Mouse (Mus musculus): ENCODE results near the gene Btn2a2. TPM values are rescaled to one million over a fixed set of nuclear protein-coding genes. Genes with fewer than 3 reads are reported as not detected.
A peak's percentile ranks its signal among the peaks of the same experiment; 100 is the strongest.

Gene Btn2a2
- 1 to 10 TPM in 2 of 4 experiments, under 1 TPM in 2; 0.80 to 1.9 (median 1.1) TPM for total RNA-seq (2022)

DNA sequence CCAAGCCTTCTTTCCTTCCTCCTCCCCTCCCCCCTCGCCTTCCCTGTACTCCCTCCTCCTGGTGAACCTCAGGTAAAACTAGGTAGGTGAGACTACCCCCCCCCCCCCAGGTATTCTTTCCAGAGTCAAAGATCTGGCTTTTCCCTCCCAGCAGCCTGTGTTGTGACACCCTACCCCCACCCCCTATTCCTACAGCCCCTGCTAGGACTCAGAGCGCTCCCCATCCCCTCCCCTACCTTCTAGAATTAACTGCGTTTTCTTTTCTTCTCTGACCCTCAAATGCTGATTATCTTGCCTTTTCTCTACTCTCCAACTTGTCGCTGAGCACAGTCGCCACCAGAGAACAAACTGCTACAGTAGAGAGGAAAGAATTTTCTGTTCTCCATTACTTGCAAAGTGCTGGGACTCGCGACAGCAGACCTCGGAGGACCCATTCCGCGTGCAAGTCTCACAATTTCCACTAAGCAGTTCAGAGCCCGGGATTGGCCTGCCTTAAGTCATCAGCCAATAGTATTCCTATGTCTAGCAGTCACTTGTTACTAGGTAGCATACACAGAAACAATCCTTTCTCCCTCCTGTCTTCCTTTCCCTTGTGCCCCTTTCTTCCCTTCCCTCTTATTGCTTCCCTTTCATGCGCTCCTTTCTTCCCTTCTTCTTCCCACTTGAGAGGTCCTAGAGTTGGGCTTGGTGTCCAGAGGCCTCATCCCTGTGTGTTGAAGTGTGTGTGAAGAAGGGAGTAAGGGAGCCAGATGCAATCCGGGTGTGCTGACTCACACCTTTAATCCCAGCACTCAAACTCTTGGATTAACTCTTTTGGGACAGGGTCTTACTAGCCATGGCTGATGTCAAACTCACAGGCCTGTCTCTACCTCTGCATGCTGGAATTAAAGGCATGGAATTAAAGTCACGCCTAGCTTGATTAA is at the start of gene Btn2a2:
Gene Btn2a2, minus strand, starts transcription at position 458 of the 923 bp plus-strand sequence.
- DNase-seq (ENCODE audit: low spot score in 2 of 2): peak; percentile 69 to 75

DNA sequence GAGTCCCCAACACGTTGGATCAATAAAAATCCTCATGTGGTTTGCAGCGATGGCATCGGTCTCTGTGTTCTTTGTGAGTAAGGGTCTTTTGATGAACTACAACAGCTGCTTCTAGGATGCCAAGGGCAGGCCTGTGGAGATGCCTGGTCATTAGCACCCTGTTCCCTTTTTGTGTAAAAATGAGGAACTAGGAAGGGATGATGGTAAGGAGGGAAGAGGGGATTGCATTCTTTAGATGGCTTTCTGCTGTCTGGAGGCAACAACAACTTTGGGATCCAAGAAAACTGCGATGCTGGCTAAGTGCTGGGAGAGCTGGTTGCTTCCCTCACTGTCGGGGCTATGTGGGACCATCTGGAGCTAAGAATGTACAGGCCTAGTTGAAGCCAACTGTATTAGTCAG is 49.6 kb upstream of the Btn2a2 start:
- no peak for DNase-seq (ENCODE audit: low spot score in 2 of 2)

DNA sequence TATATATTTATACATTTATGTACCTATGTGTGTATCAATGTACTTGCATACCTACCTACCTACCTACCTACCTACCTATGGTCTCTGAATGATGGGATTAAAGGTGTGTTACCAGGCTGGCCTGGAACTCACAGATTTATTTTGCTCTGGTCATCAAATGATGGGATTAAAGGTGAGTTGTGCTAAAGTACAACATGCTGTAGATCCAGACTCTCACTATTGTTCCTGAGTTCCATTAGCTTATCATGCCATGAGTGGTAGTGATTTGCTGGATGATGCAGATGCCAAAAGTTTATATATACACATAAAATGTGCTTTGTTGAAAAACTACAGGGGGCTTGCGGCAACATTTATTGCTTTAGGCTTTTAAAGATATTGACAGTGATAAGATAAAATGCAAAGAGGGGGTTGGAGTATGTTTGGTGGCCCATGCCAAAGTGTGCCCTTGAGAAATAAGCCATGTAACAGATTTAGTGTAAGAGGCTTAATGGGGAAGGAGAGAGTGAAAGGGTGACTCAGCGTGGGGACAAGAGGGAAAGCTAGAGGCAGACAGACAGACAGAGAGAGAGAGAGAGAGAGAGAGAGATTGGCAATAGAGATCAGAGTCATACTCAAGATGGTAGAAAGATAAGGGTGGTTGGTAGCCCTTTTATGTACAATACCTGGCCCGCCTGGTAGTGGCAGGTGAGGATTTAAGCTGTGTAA is 48.5 kb upstream of the Btn2a2 start:
- no peak for DNase-seq (ENCODE audit: low spot score in 2 of 2)

DNA sequence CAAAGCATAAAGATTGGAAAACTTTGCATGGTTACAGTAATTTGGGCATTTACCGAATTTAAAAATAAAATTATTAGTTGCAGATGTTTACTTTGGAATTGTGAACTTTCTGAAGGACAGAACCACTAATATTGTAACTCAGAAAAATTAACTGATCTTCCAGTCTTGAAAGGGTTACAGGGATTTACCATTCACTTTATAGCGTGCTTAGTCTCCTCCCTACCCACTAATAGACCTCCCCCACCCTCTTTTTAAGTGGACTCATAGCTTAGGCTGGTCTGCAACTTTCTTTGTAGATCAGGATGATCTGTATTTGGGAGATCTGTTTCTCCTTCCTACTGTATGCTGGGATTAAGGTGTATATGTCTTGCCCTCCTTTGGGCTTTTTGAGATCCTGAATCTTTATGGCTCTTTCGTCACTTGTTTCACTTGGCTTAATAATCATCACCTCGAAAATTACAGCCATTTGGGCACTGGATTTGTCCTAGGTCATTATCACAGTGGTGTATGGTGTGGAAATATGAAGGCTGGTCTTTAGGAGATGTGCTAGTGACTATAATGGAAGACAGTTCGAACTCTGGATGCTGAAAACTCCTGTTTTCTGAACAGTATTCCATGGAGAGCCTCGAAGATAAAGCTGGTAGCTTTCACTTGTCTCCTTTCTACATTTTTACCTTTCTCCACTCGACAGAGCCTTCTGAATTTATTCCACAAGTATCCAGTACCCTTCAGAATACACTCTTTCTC is 47.6 kb upstream of the Btn2a2 start:
- no peak for DNase-seq (ENCODE audit: low spot score in 2 of 2)

DNA sequence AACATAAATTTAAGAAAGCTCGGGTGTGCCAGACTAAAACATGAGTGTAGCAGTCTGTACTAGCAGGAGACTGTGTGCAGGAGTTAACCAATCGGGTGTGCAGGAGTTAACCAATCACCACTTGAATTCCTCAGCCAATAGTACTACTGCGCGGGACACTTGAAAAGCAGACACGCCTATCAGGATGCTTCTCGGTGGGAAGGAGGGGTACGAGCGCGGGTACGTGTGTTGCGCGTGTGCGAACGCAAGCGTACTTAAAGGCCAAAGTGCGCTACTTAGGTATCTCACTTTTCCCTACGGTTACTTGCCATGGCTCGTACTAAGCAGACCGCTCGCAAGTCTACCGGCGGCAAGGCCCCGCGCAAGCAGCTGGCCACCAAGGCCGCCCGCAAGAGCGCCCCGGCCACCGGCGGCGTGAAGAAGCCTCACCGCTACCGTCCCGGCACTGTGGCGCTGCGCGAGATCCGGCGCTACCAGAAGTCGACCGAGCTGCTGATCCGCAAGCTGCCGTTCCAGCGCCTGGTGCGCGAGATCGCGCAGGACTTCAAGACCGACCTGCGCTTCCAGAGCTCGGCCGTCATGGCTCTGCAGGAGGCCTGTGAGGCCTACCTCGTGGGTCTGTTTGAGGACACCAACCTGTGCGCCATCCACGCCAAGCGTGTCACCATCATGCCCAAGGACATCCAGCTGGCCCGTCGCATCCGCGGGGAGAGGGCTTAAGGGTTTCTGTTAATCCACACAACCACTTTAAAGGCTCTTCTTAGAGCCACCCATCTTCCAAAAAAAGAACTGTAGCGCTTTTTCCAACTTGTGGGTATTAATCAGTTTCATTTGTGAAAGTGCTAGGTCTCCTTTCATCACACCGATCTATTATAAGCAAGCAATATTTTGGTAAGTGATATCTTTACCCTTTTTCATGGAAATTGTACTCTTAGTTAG is 46.7 kb upstream of the Btn2a2 start, which contains the start of gene Hist1h3g:
Gene Hist1h3g, plus strand, starts transcription at position 286 of the 939 bp plus-strand sequence.
- peak; percentile 91 to 92 for DNase-seq (ENCODE audit: low spot score in 2 of 2)

DNA sequence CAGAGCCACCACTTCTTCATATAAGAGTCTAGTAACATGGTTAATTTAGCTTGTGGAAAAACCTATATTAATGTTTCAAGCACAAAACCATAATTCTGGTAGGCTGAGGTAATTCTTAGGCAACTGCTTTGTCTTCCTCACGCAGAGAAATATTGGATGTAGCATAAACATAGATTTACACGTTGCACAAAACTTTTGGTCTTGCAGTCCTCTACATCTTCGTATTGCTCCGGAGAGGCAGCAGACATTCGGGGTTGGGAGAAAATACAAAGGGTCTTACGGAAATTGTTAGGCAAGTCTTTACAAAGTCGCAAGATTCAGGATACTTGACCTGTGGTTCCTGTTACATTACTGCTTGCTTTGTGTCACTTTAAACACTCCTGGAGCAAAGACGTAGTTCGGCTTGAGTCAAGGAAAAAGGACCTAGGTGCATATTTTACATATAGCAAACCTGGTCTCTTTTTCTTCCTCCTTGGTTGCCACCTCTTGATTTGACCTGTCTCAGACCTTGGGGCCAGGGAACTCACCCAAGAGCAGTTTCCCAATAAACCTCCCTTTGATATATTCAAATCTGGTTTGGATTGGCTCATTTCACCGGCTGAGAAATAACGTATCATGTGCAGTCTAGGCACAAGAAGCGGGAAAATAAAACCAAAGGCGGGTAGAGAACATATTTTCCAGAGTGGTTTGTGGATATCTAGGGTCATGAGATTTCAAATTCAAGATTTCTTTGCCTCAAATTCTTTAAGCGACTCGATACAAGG is 45.9 kb upstream of the Btn2a2 start:
- DNase-seq (ENCODE audit: low spot score in 2 of 2): no peak

DNA sequence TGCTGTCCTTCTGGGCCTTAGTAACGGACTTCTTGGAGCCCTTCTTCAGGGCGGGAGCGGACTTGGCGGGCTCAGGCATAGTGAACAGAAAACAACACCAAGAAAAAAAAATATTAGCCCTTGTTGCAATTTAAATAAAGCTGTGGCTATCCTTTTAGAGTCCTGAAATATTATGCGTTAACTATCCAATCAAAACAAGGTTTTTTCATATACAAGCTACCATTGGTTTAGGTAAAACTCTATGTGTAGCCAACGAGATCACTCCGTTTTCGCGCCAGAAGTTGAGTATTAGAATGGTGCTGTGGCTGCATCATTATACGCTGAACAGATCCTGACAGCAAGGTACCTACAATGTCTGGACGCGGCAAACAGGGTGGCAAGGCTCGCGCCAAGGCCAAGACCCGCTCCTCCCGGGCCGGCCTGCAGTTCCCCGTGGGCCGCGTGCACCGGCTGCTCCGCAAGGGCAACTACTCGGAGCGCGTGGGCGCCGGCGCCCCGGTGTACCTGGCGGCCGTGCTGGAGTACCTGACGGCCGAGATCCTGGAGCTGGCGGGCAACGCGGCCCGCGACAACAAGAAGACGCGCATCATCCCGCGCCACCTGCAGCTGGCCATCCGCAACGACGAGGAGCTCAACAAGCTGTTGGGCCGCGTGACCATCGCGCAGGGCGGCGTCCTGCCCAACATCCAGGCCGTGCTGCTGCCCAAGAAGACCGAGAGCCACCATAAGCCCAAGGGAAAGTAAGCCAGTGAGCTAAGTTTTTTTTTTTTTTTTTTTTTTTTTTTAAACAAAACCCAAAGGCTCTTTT is 45.1 kb upstream of the Btn2a2 start, which contains the start of gene Hist1h2af:
Gene Hist1h2af, plus strand, starts transcription at position 347 of the 808 bp plus-strand sequence.
- peak; percentile 72 to 78 for DNase-seq (ENCODE audit: low spot score in 2 of 2)

DNA sequence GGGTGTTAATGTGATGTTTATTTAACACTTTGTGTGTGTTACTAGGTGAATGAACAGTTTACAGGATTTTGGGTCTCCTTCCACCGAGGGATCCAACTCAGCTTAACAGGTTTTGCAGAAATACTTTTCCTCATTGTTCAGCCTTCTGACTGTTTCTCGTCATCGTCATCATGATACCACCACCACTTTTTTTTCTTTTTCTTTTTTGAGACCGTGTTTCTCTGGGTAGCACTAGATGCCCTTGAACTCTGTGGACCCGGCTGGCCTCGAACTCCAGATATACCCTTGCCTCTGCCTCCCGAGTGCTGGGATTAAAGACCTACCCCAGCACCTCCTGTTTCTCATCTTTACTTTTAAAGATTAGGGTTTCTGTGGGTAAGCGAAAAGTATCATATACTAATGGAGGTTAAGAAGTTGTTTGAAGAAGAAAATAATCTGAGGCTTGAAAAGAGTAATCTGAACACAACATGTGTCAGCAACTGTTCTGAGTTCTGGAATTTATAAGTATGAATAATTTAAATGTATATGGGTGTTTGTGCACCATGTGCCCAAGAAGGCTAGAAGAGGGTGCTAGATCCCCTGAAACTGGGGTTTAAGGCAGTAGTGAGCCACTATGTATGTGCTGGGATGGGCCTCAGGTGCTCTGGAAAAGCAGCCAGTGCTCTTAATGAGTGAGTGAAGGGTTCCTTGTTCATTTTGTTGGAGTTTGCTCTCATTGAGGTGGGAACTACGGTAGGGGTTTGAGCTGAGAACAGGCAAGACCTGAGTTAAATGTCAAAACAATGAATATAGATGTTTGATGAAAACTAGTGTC is 43.8 kb upstream of the Btn2a2 start:
- DNase-seq (ENCODE audit: low spot score in 2 of 2): no peak

DNA sequence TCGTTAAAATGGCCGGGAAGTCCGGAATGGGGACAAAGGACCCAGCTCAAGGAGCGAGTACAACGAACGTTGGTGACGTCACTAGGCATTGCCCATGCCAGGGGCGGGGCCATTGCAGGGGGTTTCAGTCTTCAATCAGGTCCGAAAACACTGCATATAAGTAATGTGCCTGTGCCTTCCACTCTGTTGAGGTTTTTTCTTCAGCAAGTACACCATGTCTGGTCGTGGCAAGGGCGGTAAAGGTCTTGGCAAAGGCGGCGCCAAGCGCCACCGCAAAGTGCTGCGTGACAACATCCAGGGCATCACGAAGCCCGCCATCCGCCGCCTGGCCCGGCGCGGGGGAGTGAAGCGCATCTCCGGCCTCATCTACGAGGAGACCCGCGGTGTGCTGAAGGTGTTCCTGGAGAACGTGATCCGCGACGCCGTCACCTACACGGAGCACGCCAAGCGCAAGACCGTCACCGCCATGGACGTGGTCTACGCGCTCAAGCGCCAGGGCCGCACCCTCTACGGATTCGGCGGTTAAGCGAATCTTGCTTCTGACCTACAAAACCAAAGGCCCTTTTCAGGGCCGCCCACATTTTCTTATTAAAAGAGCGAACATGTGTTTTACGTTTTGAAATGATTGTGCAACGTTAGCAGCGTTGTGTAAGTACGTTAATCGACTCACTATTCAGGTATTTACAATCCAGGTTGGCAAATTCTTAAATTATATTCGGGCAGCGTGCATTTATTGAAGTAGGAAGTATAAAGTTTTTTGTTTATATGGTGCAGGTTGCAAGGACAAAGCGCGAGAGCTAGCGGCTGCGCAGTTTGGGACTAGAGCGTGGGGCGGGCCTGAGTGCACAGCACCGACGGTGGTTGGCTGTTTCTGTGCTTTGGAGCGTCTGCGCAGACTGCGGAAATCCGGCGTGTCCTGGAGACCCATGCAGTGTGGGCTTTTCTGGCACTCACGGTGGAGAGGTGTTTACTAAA is 42.5 kb upstream of the Btn2a2 start, which contains the start of gene Hist1h4h:
Gene Hist1h4h, plus strand, starts transcription at position 150 of the 975 bp plus-strand sequence.
- DNase-seq (ENCODE audit: low spot score in 2 of 2): peak; percentile 97

DNA sequence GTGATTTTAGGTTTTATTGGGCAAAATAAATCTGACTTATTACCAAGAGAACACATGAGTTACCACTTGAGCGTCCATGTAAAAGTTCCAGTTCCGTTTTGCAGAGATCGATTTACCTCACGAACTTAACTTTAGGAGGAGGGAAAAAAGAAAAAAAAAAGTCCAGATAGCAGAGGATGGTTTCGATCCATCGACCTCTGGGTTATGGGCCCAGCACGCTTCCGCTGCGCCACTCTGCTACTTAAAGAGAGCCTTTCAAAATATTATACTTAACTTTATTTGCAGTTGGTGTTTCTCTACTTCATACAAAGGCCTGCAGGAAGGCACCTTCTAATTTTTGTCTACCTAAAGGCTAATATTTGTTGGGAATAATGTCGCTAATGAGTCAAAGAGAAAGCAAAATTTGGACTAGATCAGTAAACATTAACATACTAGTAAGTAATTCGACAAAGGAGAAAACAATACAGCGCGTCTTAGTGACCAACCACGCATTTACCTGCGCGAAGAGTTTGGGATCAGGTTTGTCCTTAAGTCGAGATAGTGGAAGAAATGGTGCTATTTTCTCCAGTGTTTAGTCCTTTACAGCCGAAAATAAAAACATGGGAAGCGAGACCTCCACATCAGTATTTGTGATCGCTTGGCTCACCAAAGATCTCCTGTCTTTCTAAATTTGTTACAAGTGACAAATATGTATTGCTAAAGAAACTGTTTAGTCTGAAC is 41.7 kb upstream of the Btn2a2 start:
- peak; percentile 65 to 78 for DNase-seq (ENCODE audit: low spot score in 2 of 2)

DNA sequence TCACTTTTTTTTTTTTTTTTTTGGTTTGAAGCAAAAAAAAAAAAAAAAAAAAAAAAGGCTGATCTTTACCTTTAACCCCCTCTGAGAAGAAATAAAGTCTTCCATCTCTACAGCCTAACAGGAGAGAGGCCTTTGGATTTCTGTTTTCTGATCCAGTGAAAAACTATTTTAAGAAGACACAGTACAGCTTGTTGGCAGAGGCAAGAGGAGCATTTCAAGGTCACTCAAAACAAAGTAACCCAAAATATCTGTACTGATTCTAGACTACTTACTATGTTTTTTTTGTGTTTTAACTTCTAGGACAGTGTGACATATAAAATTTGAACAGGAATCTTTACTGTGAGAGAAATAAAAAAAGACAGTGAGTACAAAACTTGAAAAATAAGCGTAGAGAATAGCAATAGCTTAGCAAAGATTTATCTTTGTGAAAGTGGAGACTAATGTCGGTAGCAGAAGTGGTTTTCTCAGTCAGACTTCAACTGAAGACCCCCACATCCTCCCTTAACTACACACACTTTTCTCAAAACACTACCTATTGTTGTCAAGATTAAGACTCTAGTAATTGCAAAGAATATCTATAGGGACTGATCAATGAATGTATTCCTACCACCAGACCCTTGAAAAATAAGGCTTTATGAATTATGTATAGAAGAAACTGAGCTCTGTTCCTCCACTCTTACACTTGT is 41.0 kb upstream of the Btn2a2 start:
- DNase-seq (ENCODE audit: low spot score in 2 of 2): no peak

DNA sequence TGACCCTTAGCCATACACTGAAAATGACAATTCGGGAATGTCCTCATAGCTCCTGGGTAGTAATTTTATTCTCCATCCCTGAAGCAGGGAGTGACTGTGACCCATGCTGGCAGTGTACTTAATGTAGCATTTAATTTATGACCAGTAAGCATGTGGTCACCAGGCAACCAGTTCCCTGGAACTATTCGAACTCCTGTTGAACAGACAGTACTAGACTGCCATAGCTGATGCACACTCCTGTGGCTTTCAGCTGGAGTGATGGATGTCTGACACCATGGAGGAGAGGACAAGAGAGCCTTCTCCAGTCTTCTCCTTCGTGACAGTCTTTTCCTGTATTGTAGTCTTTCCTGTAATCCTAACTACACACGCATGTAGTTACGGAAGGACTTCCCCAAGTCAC is 40.3 kb upstream of the Btn2a2 start:
- DNase-seq (ENCODE audit: low spot score in 2 of 2): no peak

DNA sequence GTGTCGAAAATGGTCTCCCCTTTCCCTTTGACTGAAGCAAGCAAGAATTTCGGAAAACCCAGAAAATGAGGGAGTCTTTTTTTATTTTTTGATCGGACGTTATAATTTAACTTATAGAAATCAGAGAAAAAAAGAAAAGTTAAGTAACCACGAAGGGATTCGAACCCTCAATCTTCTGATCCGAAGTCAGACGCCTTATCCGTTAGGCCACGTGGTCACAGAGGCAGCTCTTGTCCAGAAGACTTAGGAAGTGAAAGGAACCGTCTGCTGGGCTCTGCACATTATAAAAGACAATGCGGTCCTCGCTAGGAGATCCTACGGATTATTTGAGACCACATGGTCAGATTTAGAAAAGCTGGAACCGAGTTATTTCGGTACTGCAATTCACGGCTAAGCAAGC is 37.7 kb upstream of the Btn2a2 start:
- DNase-seq (ENCODE audit: low spot score in 2 of 2): peak; percentile 89 to 96

DNA sequence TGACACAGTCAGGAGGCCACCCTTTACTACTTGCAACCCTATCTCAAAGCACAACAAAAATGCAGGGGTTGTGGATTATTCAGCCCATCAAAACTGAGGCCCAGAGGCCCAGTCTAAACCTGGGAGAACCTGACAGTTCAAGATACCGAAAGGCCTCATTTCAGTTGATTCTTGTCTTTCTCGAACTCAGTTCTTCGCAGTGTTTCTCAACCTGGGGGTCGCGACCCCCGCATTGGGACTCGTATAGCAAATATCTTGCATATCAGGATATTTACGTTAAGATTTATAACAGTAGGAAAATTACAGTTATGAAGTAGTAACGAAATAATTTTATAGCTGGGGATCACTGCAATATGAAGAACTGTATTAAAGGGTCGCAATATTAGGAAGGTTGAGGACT is 37.2 kb upstream of the Btn2a2 start:
- no peak for DNase-seq (ENCODE audit: low spot score in 2 of 2)

DNA sequence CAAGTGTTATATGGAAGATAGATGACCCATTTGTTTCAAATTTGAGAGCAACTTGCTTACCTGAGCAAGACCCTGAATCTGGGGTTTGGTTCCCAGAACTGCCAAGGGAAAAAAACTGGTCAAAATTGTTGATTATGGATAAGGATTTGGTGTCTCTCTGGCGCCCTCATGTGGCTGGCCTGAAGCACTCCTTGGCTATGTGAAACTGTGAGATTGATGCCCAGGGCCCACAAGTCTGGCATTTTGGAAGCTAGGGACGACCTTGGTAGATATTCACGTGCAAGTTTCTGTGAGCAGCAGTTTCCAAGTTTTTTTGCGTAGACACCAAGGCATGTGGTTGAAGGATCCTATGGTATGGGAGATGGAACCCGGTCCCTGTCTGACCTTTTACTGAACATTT is 36.0 kb upstream of the Btn2a2 start:
- peak in 1 of 2 experiments; percentile 64 for DNase-seq (ENCODE audit: low spot score in 2 of 2)

Measured in layer of hippocampus, adult 8-10 months (tissue).